Mouse (Mus musculus) heart, embryonic 15.5 days (tissue): ENCODE data around the gene Olfr63. TPM values are rescaled to one million over a fixed set of nuclear protein-coding genes. Genes with fewer than 3 reads are reported as not detected.
"Not testable (repeated sequence)": the region's sequence is repeated elsewhere in the genome, so short reads cannot be mapped to it uniquely, and the experiment has no call there.

Source experiments
- ATAC-seq: fragments of 200-750 bp; cut with Nextera tagmentation; replicated peaks from 2 replicates; pipeline ENCODE4 v1.8.0; 2017; ENCODE audit warnings: low read depth, moderate TSS enrichment; ENCODE audit not compliant: insufficient number of reproducible peaks, insufficient read depth, low FRiP score
- H3K27ac ChIP-seq: fragments of 300-500 bp; sonication (generic); 2 replicates; pipeline ENCODE4 v1.5.1; 2015; ENCODE audit warnings: mild to moderate bottlenecking, inconsistent platforms
- H3K27me3 ChIP-seq: fragments of 300-500 bp; sonication (generic); 2 replicates; pipeline ENCODE4 v1.6.1; 2015; ENCODE audit warnings: inconsistent platforms
- H3K36me3 ChIP-seq: fragments of 300-500 bp; sonication (generic); 2 replicates; pipeline ENCODE4 v1.6.1; 2015; ENCODE audit warnings: mild to moderate bottlenecking, inconsistent platforms
- H3K4me1 ChIP-seq: fragments of 300-500 bp; sonication (generic); replicated peaks from 2 replicates; pipeline ENCODE4 v1.6.1; 2015; ENCODE audit warnings: inconsistent platforms
- H3K4me2 ChIP-seq: fragments of 300-500 bp; sonication (generic); 2 replicates; pipeline ENCODE4 v1.6.1; 2015; ENCODE audit warnings: inconsistent platforms, mild to moderate bottlenecking, moderate library complexity
- H3K4me3 ChIP-seq: fragments of 300-500 bp; sonication (generic); 2 replicates; pipeline ENCODE4 v1.5.1; 2015; ENCODE audit warnings: mild to moderate bottlenecking, inconsistent platforms
- H3K9ac ChIP-seq: fragments of 300-500 bp; sonication (generic); 2 replicates; pipeline ENCODE4 v1.6.1; 2015; ENCODE audit warnings: mild to moderate bottlenecking, inconsistent platforms
- H3K9me3 ChIP-seq: fragments of 300-500 bp; sonication (generic); replicated peaks from 2 replicates; pipeline ENCODE4 v1.6.1; 2016; ENCODE audit warnings: inconsistent platforms
- WGBS: fragments of 180-500 bp; shearing (Covaris S2); methylation state at CpG from one replicate; pipeline ENCODE4 v1.1.7; 2015; ENCODE audit warnings: mixed read lengths; 5-methylcytosine and 5-hydroxymethylcytosine counted together
- polyA plus RNA-seq: library from polyadenylated mRNA; unstranded; fragments of >200 nt; fragmentation: Nextera tagmentation; extraction: Ambion mirVana; gene quantifications from 2 replicates; pipeline ENCODE4 v1.2.1, GENCODE M21; 2015

Gene Olfr63
- 0.01 TPM in 1 of 2 replicates, not detected in the other for polyA plus RNA-seq

GRCm38 (mm10) chr17:33264376-33264775 lies at the start of gene Olfr63:
TSS of gene Olfr63 (plus strand) at chr17:33264676.
- Histone ChIP-seq H3K9me3 (no peaks in the 10 kb centered on the region), H3K4me2 (no peak within 1 kb of the TSS), H3K4me1 (no peaks in the 10 kb centered on the region), H3K36me3 (no peaks in the 10 kb centered on the region), H3K27me3 (peaks cover 5% of the 10 kb centered on the region; the same call in 1 of the 2 replicates), H3K27ac (no peak within 1 kb of the TSS), H3K9ac (no peak within 1 kb of the TSS), H3K4me3 (no peak within 1 kb of the TSS)
- WGBS = 65% methylated on average over 1 of the region's 1 CpGs
- ATAC-seq = no peak

GRCm38 (mm10) chr17:33221590-33221989 lies 42.9 kb upstream of the Olfr63 start, which contains the start of gene Olfr1564:
TSS of gene Olfr1564 (minus strand) at chr17:33221690.
- Histone ChIP-seq H3K27ac (no peak within 1 kb of the TSS), H3K36me3 (no peaks in the 10 kb centered on the region), H3K9me3 (0 out of 2 replicates have a peak, but pooled peaks cover 9% of the 10 kb centered on the region), H3K4me1 (no peaks in the 10 kb centered on the region), H3K4me3 (no peak within 1 kb of the TSS), H3K27me3 (no peaks in the 10 kb centered on the region), H3K9ac (no peak within 1 kb of the TSS), H3K4me2 (no peak within 1 kb of the TSS)
- no peak for ATAC-seq
- WGBS = 65% methylated on average over 2 of the region's 2 CpGs

- not testable (repeated sequence) for H3K9me3 ChIP-seq, ATAC-seq, H3K27me3 ChIP-seq, H3K4me2 ChIP-seq, H3K4me1 ChIP-seq, H3K27ac ChIP-seq, H3K9ac ChIP-seq, H3K4me3 ChIP-seq
- WGBS = 90% methylated on average over 1 of the region's 1 CpGs
- peaks cover 14% of the 10 kb centered on the region for H3K36me3 ChIP-seq
Observed at GRCm38 (mm10) chr17:33236646-33237045, 27.8 kb upstream of the Olfr63 start.

GRCm38 (mm10) chr17:33254530-33255318 lies 9.8 kb upstream of the Olfr63 start, which contains the start of gene Zfp955a:
TSS of gene Zfp955a (minus strand) at chr17:33255145.
- not testable (repeated sequence) for H3K4me3 ChIP-seq, H3K36me3 ChIP-seq, H3K27ac ChIP-seq, H3K4me1 ChIP-seq, H3K9ac ChIP-seq, H3K27me3 ChIP-seq, H3K9me3 ChIP-seq
- 0 out of 2 replicates have a peak within 1 kb of the TSS, but pooled peaks have one; percentile 18 for H3K4me2 ChIP-seq
- ATAC-seq = peak; percentile 96
- WGBS = 30% methylated on average over 1 of the region's 34 CpGs

- not testable (repeated sequence) for H3K9me3 ChIP-seq, ATAC-seq, H3K27me3 ChIP-seq, H3K36me3 ChIP-seq, H3K4me3 ChIP-seq, H3K9ac ChIP-seq, H3K4me2 ChIP-seq, H3K27ac ChIP-seq, H3K4me1 ChIP-seq
- no CpG with 5 or more reads among the region's 2 CpGs for WGBS
Observed at GRCm38 (mm10) chr17:33255319-33255657, 9.2 kb upstream of the Olfr63 start.

- H3K4me2 ChIP-seq = no peak overlapping the region
- no peaks in the 10 kb centered on the region for H3K4me1 ChIP-seq
- ATAC-seq = no peak
- H3K9ac ChIP-seq = no peak overlapping the region
- no peaks in the 10 kb centered on the region for H3K9me3 ChIP-seq
- no peak overlapping the region for H3K27ac ChIP-seq
- H3K4me3 ChIP-seq = no peak overlapping the region
- 81% methylated on average over 9 of the region's 9 CpGs for WGBS
- H3K36me3 ChIP-seq = no peaks in the 10 kb centered on the region
- H3K27me3 ChIP-seq = peaks cover 5% of the 10 kb centered on the region; the same call in 1 of the 2 replicates
Observed at GRCm38 (mm10) chr17:33268907-33269306, 4.4 kb downstream of the Olfr63 start.

GRCm38 (mm10) chr17:33289039-33289875 lies 24.8 kb downstream of the Olfr63 start, which contains the start of gene Zfp955b:
TSS of gene Zfp955b (plus strand) at chr17:33289544.
- H3K4me2 ChIP-seq = peak within 1 kb of the TSS; percentile 23; the same call in 1 of the 2 replicates
- not testable (repeated sequence) for H3K9ac ChIP-seq, H3K9me3 ChIP-seq, H3K4me3 ChIP-seq, H3K27ac ChIP-seq, H3K4me1 ChIP-seq, H3K27me3 ChIP-seq, H3K36me3 ChIP-seq
- WGBS = no CpG with 5 or more reads among the region's 25 CpGs
- peak; percentile 99 for ATAC-seq

GRCm38 (mm10) chr17:33289876-33290149 lies 25.3 kb downstream of the Olfr63 start:
- H3K27ac ChIP-seq, H3K9ac ChIP-seq, H3K4me1 ChIP-seq, H3K36me3 ChIP-seq, H3K9me3 ChIP-seq, H3K4me3 ChIP-seq, H3K27me3 ChIP-seq: not testable (repeated sequence)
- 0 out of 2 replicates have a peak overlapping the region, but pooled peaks have one; percentile 23 for H3K4me2 ChIP-seq
- peak; percentile 51 for ATAC-seq
- WGBS = no CpG with 5 or more reads among the region's 9 CpGs

Other genes with a start within 250 kb of the Olfr63 start
- 6.0 and 6.2 TPM in 2 replicates for gene Zfp763, start 231.3 kb upstream of the Olfr63 start, polyA plus RNA-seq
- gene 4921501E09Rik, start 196.6 kb upstream of the Olfr63 start, polyA plus RNA-seq = not detected in 2 replicates
- gene Zfp563, start 175.4 kb upstream of the Olfr63 start, polyA plus RNA-seq = 4.5 and 4.7 TPM in 2 replicates
- not detected in 2 replicates for gene Morc2b, start 125.0 kb upstream of the Olfr63 start, polyA plus RNA-seq
- gene Olfr55, start 96.2 kb upstream of the Olfr63 start, polyA plus RNA-seq = not detected in 2 replicates
- not detected in 2 replicates for gene Olfr239, start 73.4 kb upstream of the Olfr63 start, polyA plus RNA-seq
- gene Olfr1564, start 43.0 kb upstream of the Olfr63 start, polyA plus RNA-seq = not detected in 2 replicates
- 12.6 and 13.2 TPM in 2 replicates for gene Zfp955a, start 9.5 kb upstream of the Olfr63 start, polyA plus RNA-seq
- 9.3 and 10.3 TPM in 2 replicates for gene Zfp955b, start 24.9 kb downstream of the Olfr63 start, polyA plus RNA-seq
- gene Zfp81, start 94.2 kb downstream of the Olfr63 start, polyA plus RNA-seq = 4.3 and 5.2 TPM in 2 replicates
- gene Zfp101, start 130.0 kb downstream of the Olfr63 start, polyA plus RNA-seq = 7.5 TPM in 2 replicates
- not detected in 2 replicates for gene Actl9, start 168.2 kb downstream of the Olfr63 start, polyA plus RNA-seq